Mouse (Mus musculus) cerebellum, adult 18-20 months (tissue): ENCODE results near the gene Ppp1r15a.
"Not testable (repeated sequence)": the region's sequence is repeated elsewhere in the genome, so short reads cannot be mapped to it uniquely, and the experiment has no call there.

Experiments
- DNase-seq, 2 experiments: peaks; one replicate each; pipeline ENCODE4 v3.0.0; 2021

Gene Ppp1r15a

GRCm38 (mm10) chr7:45550821-45551511 lies 24.9 kb upstream of the Ppp1r15a start:
- DNase-seq, result no peak

GRCm38 (mm10) chr7:45549641-45550436 lies 23.8 kb upstream of the Ppp1r15a start:
- DNase-seq, result no peak

GRCm38 (mm10) chr7:45544525-45544924 lies 18.5 kb upstream of the Ppp1r15a start:
- no peak for DNase-seq

- no peak for DNase-seq
These were observed 14.1 kb upstream of the Ppp1r15a start for GRCm38 (mm10) chr7:45540213-45540612.

- DNase-seq, result no peak
These were observed 13.0 kb upstream of the Ppp1r15a start for GRCm38 (mm10) chr7:45539095-45539494.

GRCm38 (mm10) chr7:45538163-45539041 lies 12.3 kb upstream of the Ppp1r15a start:
- DNase-seq, result peak; percentile 73 to 79

GRCm38 (mm10) chr7:45537602-45538001 lies 11.5 kb upstream of the Ppp1r15a start:
- no peak for DNase-seq

GRCm38 (mm10) chr7:45535676-45536075 lies 9.6 kb upstream of the Ppp1r15a start:
- no peak for DNase-seq

- DNase-seq, result no peak
These were observed 4.6 kb upstream of the Ppp1r15a start for GRCm38 (mm10) chr7:45530643-45531042.

- DNase-seq, result no peak
These were observed 3.4 kb upstream of the Ppp1r15a start for GRCm38 (mm10) chr7:45529461-45529860.

- DNase-seq, result not testable (repeated sequence)
These were observed 1.1 kb upstream of the Ppp1r15a start for GRCm38 (mm10) chr7:45527169-45527568.

- DNase-seq, result peak; percentile 50 to 68
These were observed 529 bp upstream of the Ppp1r15a start for GRCm38 (mm10) chr7:45526474-45527120.

- DNase-seq, result peak in 1 of 2 experiments; percentile 44
These were observed 1.0 kb downstream of the Ppp1r15a start for GRCm38 (mm10) chr7:45524841-45525621.

GRCm38 (mm10) chr7:45523678-45524170 lies 2.3 kb downstream of the Ppp1r15a start:
- no peak for DNase-seq

GRCm38 (mm10) chr7:45522957-45523676 lies 3.0 kb downstream of the Ppp1r15a start:
- no peak for DNase-seq

- DNase-seq, result no peak
These were observed 3.8 kb downstream of the Ppp1r15a start for GRCm38 (mm10) chr7:45522194-45522752.

GRCm38 (mm10) chr7:45521728-45522184 lies 4.3 kb downstream of the Ppp1r15a start:
- peak; percentile 85 to 89 for DNase-seq

GRCm38 (mm10) chr7:45520605-45521004 lies 5.5 kb downstream of the Ppp1r15a start:
- DNase-seq, result no peak

- DNase-seq, result no peak
These were observed 6.5 kb downstream of the Ppp1r15a start for GRCm38 (mm10) chr7:45519345-45520120.

GRCm38 (mm10) chr7:45518618-45519017 lies 7.5 kb downstream of the Ppp1r15a start:
- DNase-seq, result no peak
